Mouse (Mus musculus) embryonic facial prominence, embryonic 12.5 days (tissue): Measurements from ENCODE around the gene Prkar1b. TPM values are rescaled to one million over a fixed set of nuclear protein-coding genes. Genes with fewer than 3 reads are reported as not detected.
A peak's percentile ranks its signal among the peaks of the same experiment; 100 is the strongest.

Experiments used
- ATAC-seq: fragments of 200-750 bp; cut with Nextera tagmentation; 2 replicates; pipeline ENCODE4 v1.8.0; 2017; ENCODE audit not compliant: insufficient number of reproducible peaks, insufficient read depth, low FRiP score, low TSS enrichment
- H3K27ac ChIP-seq: fragments of 300-500 bp; sonication (generic); 2 replicates; pipeline ENCODE4 v1.5.1; 2016; ENCODE audit warnings: mild to moderate bottlenecking
- H3K27me3 ChIP-seq: fragments of 300-500 bp; sonication (generic); 2 replicates; pipeline ENCODE4 v1.6.1; 2016; ENCODE audit warnings: mild to moderate bottlenecking, moderate library complexity
- H3K36me3 ChIP-seq: fragments of 300-500 bp; sonication (generic); 2 replicates; pipeline ENCODE4 v1.6.1; 2016; ENCODE audit warnings: mild to moderate bottlenecking
- H3K4me1 ChIP-seq: fragments of 300-500 bp; sonication (generic); 2 replicates; pipeline ENCODE4 v1.6.1; 2016
- H3K4me2 ChIP-seq: fragments of 300-500 bp; sonication (generic); replicated peaks from 2 replicates; pipeline ENCODE4 v1.6.1; 2016; ENCODE audit warnings: mild to moderate bottlenecking, moderate library complexity
- H3K4me3 ChIP-seq: fragments of 300-500 bp; sonication (generic); 2 replicates; pipeline ENCODE4 v1.5.1; 2016; ENCODE audit warnings: mild to moderate bottlenecking
- H3K9ac ChIP-seq: fragments of 300-500 bp; sonication (generic); 2 replicates; pipeline ENCODE4 v1.6.1; 2016; ENCODE audit warnings: mild to moderate bottlenecking, moderate library complexity
- H3K9me3 ChIP-seq: fragments of 300-500 bp; sonication (generic); 2 replicates; pipeline ENCODE4 v1.6.1; 2016; ENCODE audit warnings: mild to moderate bottlenecking, moderate library complexity
- WGBS: fragments of 180-500 bp; shearing (Covaris S2); methylation state at CpG from one replicate; pipeline ENCODE4 v1.1.7; 2016; 5-methylcytosine and 5-hydroxymethylcytosine counted together
- polyA plus RNA-seq: library from polyadenylated mRNA; unstranded; fragments of >200 nt; fragmentation: Nextera tagmentation; extraction: Ambion mirVana; gene quantifications from 2 replicates; pipeline ENCODE4 v1.2.1, GENCODE M21; 2016

The Prkar1b gene
- polyA plus RNA-seq, result 26.2 and 28.5 TPM in 2 replicates

- WGBS, result 1% methylated on average over 85 of the region's 87 CpGs
- H3K27ac ChIP-seq, result peak within 1 kb of the TSS; percentile 84
These were observed at the start of gene Prkar1b, which contains the start of gene Dnaaf5 for GRCm38 (mm10) chr5:139149681-139150602. TSS of gene Prkar1b (minus strand) at chr5:139150001. TSS of gene Dnaaf5 (plus strand) at chr5:139150223.

GRCm38 (mm10) chr5:139199636-139199994, 49.8 kb upstream of the Prkar1b start:
- 31% methylated on average over 2 of the region's 2 CpGs for WGBS
- peak overlapping the region; percentile 78 for H3K4me2 ChIP-seq
- peak overlapping the region; percentile 90 for H3K27ac ChIP-seq
- no peaks in the 10 kb centered on the region for H3K36me3 ChIP-seq
- ATAC-seq, result no peak
- peaks cover 24% of the 10 kb centered on the region for H3K4me1 ChIP-seq
- H3K4me3 ChIP-seq, result peak overlapping the region; percentile 97
- H3K9me3 ChIP-seq, result no peaks in the 10 kb centered on the region
- H3K9ac ChIP-seq, result peak overlapping the region; percentile 66
- no peaks in the 10 kb centered on the region for H3K27me3 ChIP-seq

More at GRCm38 (mm10) chr5:139149681-139150602, at the start of gene Prkar1b, which contains the start of gene Dnaaf5:
- peak within 1 kb of the TSS; percentile 88 for H3K4me2 ChIP-seq
- H3K27me3 ChIP-seq, result no peaks in the 10 kb centered on the region
- H3K4me1 ChIP-seq, result peaks cover 15% of the 10 kb centered on the region
- H3K9me3 ChIP-seq, result no peaks in the 10 kb centered on the region
- ATAC-seq, result peak; percentile 93
- H3K9ac ChIP-seq, result peak within 1 kb of the TSS; percentile 85
- H3K4me3 ChIP-seq, result peak within 1 kb of the TSS; percentile 97
- peaks cover 29% of the 10 kb centered on the region for H3K36me3 ChIP-seq

GRCm38 (mm10) chr5:139198779-139199178, 49.0 kb upstream of the Prkar1b start:
- no peak for ATAC-seq

DNA sequence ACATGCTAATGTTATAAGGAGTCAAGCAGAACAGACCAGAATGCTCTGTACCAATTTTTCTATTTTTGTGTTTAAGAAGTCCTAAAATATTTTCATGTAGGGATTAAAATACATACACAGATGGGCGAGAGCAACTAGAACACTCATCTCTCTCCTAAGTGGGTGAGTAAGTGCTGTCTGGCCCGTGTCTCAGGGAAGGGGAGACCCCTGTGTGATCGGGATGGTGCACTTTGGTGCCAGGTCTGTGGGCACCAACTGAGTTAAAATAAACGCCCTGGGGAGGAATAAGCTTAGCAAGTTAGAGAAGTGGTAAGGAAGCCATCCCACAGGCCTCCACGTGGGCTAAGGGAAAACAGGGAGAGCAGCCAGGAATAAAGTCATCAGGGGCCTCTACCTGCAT, 41.2 kb upstream of the Prkar1b start:
- Histone ChIP-seq H3K4me3 (no peak overlapping the region), H3K4me1 (no peaks in the 10 kb centered on the region), H3K9ac (no peak overlapping the region), H3K36me3 (peaks cover 13% of the 10 kb centered on the region), H3K27me3 (no peaks in the 10 kb centered on the region), H3K27ac (no peak overlapping the region), H3K4me2 (no peak overlapping the region), H3K9me3 (no peaks in the 10 kb centered on the region)
- no peak for ATAC-seq
- 77% methylated on average over 5 of the region's 5 CpGs for WGBS

More at GRCm38 (mm10) chr5:139198779-139199178, 49.0 kb upstream of the Prkar1b start:
- H3K9me3 ChIP-seq, result no peaks in the 10 kb centered on the region
- H3K27me3 ChIP-seq, result no peaks in the 10 kb centered on the region
- H3K27ac ChIP-seq, result no peak overlapping the region
- no peak overlapping the region for H3K4me2 ChIP-seq
- H3K4me3 ChIP-seq, result no peak overlapping the region
- 81% methylated on average over 3 of the region's 3 CpGs for WGBS
- H3K36me3 ChIP-seq, result no peaks in the 10 kb centered on the region
- peaks cover 20% of the 10 kb centered on the region for H3K4me1 ChIP-seq
- no peak overlapping the region for H3K9ac ChIP-seq

- Histone ChIP-seq H3K9ac (no peak overlapping the region), H3K27ac (no peak overlapping the region)
These were observed 39.9 kb upstream of the Prkar1b start for GRCm38 (mm10) chr5:139189726-139190125.

DNA sequence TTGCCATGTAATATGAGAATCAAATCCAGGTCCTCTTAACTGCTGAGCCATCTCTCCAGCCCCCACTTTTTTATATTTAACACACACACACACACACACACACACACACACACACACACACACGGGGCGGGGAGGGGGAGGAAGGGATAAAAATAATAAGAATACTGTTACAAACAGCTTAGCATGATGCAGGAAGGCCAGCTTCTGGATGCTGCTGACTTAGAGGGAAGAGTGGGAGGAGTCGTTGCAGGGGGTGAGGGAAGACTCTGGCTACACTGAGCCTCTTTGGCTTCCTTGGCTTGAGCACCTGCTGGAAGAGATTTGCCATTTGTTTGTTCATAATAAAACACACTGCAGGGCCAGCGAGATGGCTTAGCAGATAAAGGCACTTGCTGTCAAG, 35.1 kb upstream of the Prkar1b start:
- no peaks in the 10 kb centered on the region for H3K27me3 ChIP-seq
- H3K4me1 ChIP-seq, result no peaks in the 10 kb centered on the region
- H3K4me2 ChIP-seq, result no peak overlapping the region
- no peak overlapping the region for H3K9ac ChIP-seq
- no peak overlapping the region for H3K4me3 ChIP-seq
- no peak for ATAC-seq
- peaks cover 67% of the 10 kb centered on the region for H3K36me3 ChIP-seq
- 76% methylated on average over 4 of the region's 4 CpGs for WGBS
- H3K9me3 ChIP-seq, result no peaks in the 10 kb centered on the region
- no peak overlapping the region for H3K27ac ChIP-seq

More at GRCm38 (mm10) chr5:139189726-139190125, 39.9 kb upstream of the Prkar1b start:
- H3K27me3 ChIP-seq, result no peaks in the 10 kb centered on the region
- peaks cover 24% of the 10 kb centered on the region for H3K36me3 ChIP-seq
- no peak for ATAC-seq
- no peaks in the 10 kb centered on the region for H3K9me3 ChIP-seq
- no peak overlapping the region for H3K4me3 ChIP-seq
- H3K4me1 ChIP-seq, result no peaks in the 10 kb centered on the region
- no peak overlapping the region for H3K4me2 ChIP-seq
- 92% methylated on average over 5 of the region's 5 CpGs for WGBS

- Histone ChIP-seq H3K27ac (no peak overlapping the region), H3K9me3 (no peaks in the 10 kb centered on the region), H3K4me1 (no peaks in the 10 kb centered on the region), H3K9ac (no peak overlapping the region), H3K36me3 (peaks cover 75% of the 10 kb centered on the region), H3K4me2 (no peak overlapping the region), H3K4me3 (no peak overlapping the region), H3K27me3 (no peaks in the 10 kb centered on the region)
- 87% methylated on average over 9 of the region's 9 CpGs for WGBS
- no peak for ATAC-seq
These were observed 33.8 kb upstream of the Prkar1b start for GRCm38 (mm10) chr5:139183601-139184000.

GRCm38 (mm10) chr5:139183131-139183530, 33.3 kb upstream of the Prkar1b start:
- H3K4me1 ChIP-seq, result no peaks in the 10 kb centered on the region
- no peak for ATAC-seq
- peaks cover 80% of the 10 kb centered on the region for H3K36me3 ChIP-seq
- no peak overlapping the region for H3K9ac ChIP-seq
- H3K9me3 ChIP-seq, result no peaks in the 10 kb centered on the region
- no peaks in the 10 kb centered on the region for H3K27me3 ChIP-seq
- no peak overlapping the region for H3K4me2 ChIP-seq
- H3K4me3 ChIP-seq, result no peak overlapping the region
- 89% methylated on average over 2 of the region's 2 CpGs for WGBS
- no peak overlapping the region for H3K27ac ChIP-seq

DNA sequence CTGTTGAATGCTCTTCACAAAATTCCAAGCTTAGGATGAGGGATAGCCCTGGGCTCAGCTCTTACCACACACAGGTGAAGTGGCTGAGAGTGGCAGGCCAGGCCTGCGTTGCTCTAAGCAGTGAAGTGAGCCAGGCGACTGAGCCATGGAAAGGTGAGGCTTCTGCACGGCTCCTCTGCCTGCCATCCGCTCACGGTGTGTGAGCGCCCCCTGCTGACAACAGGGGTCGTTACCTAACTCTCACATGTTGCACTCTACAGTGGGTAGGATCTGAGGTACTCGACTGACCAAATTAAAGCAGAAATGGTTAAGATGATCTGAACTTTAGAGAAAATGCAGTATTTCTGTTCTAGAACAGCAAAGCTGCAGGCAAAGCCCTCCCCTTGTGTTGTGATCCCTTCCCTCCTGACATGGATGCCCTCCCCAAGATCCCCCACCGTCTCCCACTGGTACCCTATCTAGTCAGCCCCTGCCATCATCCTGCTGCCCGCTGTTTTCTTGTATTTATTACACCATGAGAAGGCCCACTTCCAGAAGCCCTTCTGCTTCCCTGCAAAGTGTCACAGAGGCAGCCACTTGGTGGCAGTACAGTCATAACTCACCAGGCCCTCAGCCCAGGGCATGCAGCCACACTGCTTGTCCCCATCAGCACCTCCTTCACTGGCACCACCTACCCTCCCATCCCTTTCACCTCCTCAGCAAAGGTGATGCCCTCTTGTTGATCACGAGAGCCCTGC, 29.3 kb upstream of the Prkar1b start:
- no peaks in the 10 kb centered on the region for H3K4me1 ChIP-seq
- H3K4me3 ChIP-seq, result no peak overlapping the region
- H3K36me3 ChIP-seq, result peaks cover 71% of the 10 kb centered on the region
- WGBS, result 29% methylated on average over 11 of the region's 11 CpGs
- no peak overlapping the region for H3K9ac ChIP-seq
- no peaks in the 10 kb centered on the region for H3K9me3 ChIP-seq
- H3K4me2 ChIP-seq, result no peak overlapping the region
- ATAC-seq, result no peak
- no peak overlapping the region for H3K27ac ChIP-seq
- H3K27me3 ChIP-seq, result no peaks in the 10 kb centered on the region

- no peaks in the 10 kb centered on the region for H3K27me3 ChIP-seq
- H3K27ac ChIP-seq, result 0 out of 2 replicates have a peak overlapping the region, but pooled peaks have one; percentile 17
- peaks cover 71% of the 10 kb centered on the region for H3K36me3 ChIP-seq
- peak; percentile 47; the same call in 1 of the 2 replicates for ATAC-seq
- H3K4me2 ChIP-seq, result no peak overlapping the region
- H3K9me3 ChIP-seq, result no peaks in the 10 kb centered on the region
- WGBS, result 74% methylated on average over 10 of the region's 10 CpGs
- H3K4me3 ChIP-seq, result no peak overlapping the region
- H3K4me1 ChIP-seq, result no peaks in the 10 kb centered on the region
- no peak overlapping the region for H3K9ac ChIP-seq
These were observed 25.1 kb upstream of the Prkar1b start for GRCm38 (mm10) chr5:139174556-139175547.

GRCm38 (mm10) chr5:139174141-139174540, 24.3 kb upstream of the Prkar1b start:
- Histone ChIP-seq H3K4me2 (no peak overlapping the region), H3K9me3 (no peaks in the 10 kb centered on the region), H3K9ac (no peak overlapping the region), H3K36me3 (peaks cover 67% of the 10 kb centered on the region), H3K27ac (0 out of 2 replicates have a peak overlapping the region, but pooled peaks have one; percentile 12), H3K4me3 (no peak overlapping the region), H3K27me3 (no peaks in the 10 kb centered on the region), H3K4me1 (no peaks in the 10 kb centered on the region)
- 78% methylated on average over 10 of the region's 10 CpGs for WGBS
- no peak for ATAC-seq
